Mouse (Mus musculus) liver, embryonic 11.5 days (tissue): ENCODE data around the gene Rasl12. TPM values are rescaled to one million over a fixed set of nuclear protein-coding genes. Genes with fewer than 3 reads are reported as not detected.

Source experiments
- ATAC-seq: fragments of 200-750 bp; cut with Nextera tagmentation; replicated peaks from 2 replicates; pipeline ENCODE4 v1.8.0; 2017; ENCODE audit warnings: moderate number of reproducible peaks, mild to moderate bottlenecking, moderate TSS enrichment, moderate library complexity; ENCODE audit not compliant: low FRiP score
- DNase-seq: peaks from one replicate; pipeline ENCODE4 v3.0.0-alpha.2; 2017; ENCODE audit warnings: low spot score
- H3K27ac ChIP-seq: fragments of 300-500 bp; sonication (generic); 2 replicates; pipeline ENCODE4 v1.5.1; 2014; ENCODE audit warnings: mild to moderate bottlenecking, low read depth, low read length, control low read depth
- H3K27me3 ChIP-seq: fragments of 300-500 bp; sonication (generic); replicated peaks from 2 replicates; pipeline ENCODE4 v1.6.1; 2014; ENCODE audit warnings: low read length, mixed read lengths; ENCODE audit not compliant: control insufficient read depth, insufficient read depth
- H3K36me3 ChIP-seq: fragments of 300-500 bp; sonication (generic); 2 replicates; pipeline ENCODE4 v1.6.1; 2014; ENCODE audit warnings: mild to moderate bottlenecking, low read length, moderate library complexity, mixed read lengths; ENCODE audit not compliant: control insufficient read depth, insufficient read depth
- H3K4me1 ChIP-seq: fragments of 300-500 bp; sonication (generic); replicated peaks from 2 replicates; pipeline ENCODE4 v1.6.1; 2014; ENCODE audit warnings: low read length, mixed read lengths; ENCODE audit not compliant: control insufficient read depth, insufficient read depth
- H3K4me2 ChIP-seq: fragments of 300-500 bp; sonication (generic); 2 replicates; pipeline ENCODE4 v1.6.1; 2014; ENCODE audit warnings: mild to moderate bottlenecking, control low read depth, moderate library complexity
- H3K4me3 ChIP-seq: fragments of 300-500 bp; sonication (generic); 2 replicates; pipeline ENCODE4 v1.5.1; 2014; ENCODE audit warnings: low read depth, low read length, control low read depth
- H3K9ac ChIP-seq: fragments of 300-500 bp; sonication (generic); 2 replicates; pipeline ENCODE4 v1.6.1; 2014; ENCODE audit warnings: low read depth, low read length, control low read depth
- H3K9me3 ChIP-seq: fragments of 300-500 bp; sonication (generic); 2 replicates; pipeline ENCODE4 v1.6.1; 2016; ENCODE audit warnings: low read length, inconsistent platforms, mixed read lengths; ENCODE audit not compliant: control insufficient read depth
- WGBS: fragments of 180-500 bp; shearing (Covaris S2); extraction: QIAGEN DNeasy Blood & Tissue Kit; methylation state at CpG from one replicate; pipeline ENCODE4 v1.1.7; 2014; 5-methylcytosine and 5-hydroxymethylcytosine counted together
- polyA plus RNA-seq: library from polyadenylated mRNA; unstranded; fragments of >200 nt; fragmentation: Nextera tagmentation; extraction: Ambion mirVana; gene quantifications from 2 replicates; pipeline ENCODE4 v1.2.1, GENCODE M21; 2014

The Rasl12 gene
- polyA plus RNA-seq, 1 experiment from 2014 or later = 1.4 TPM

GRCm38 (mm10) chr9:65386373-65387140 lies 11.7 kb upstream of the Rasl12 start:
- peaks cover 31% of the 10 kb centered on the region for H3K27me3 ChIP-seq
- whole genome bisulfite sequencing = 33% methylated on average over 8 of the region's 8 CpGs
- DNase-seq = peak; percentile 38
- ATAC-seq = no peak
- no peaks in the 10 kb centered on the region for H3K36me3 ChIP-seq
- H3K4me3 ChIP-seq = no peak overlapping the region
- H3K4me1 ChIP-seq = no peaks in the 10 kb centered on the region
- H3K4me2 ChIP-seq = no peak overlapping the region
- no peak overlapping the region for H3K27ac ChIP-seq
- no peaks in the 10 kb centered on the region for H3K9me3 ChIP-seq
- H3K9ac ChIP-seq = no peak overlapping the region

- Histone ChIP-seq H3K9ac (no peak overlapping the region; the same call in 1 of the 2 replicates), H3K27ac (no peak overlapping the region), H3K9me3 (no peaks in the 10 kb centered on the region), H3K4me2 (peak overlapping the region; percentile 57), H3K4me1 (no peaks in the 10 kb centered on the region), H3K4me3 (peak overlapping the region; percentile 44), H3K36me3 (no peaks in the 10 kb centered on the region), H3K27me3 (peaks cover 50% of the 10 kb centered on the region)
- DNase-seq (peak; percentile 40), ATAC-seq (no peak)
- 14% methylated on average over 96 of the region's 96 CpGs for WGBS
Observed at GRCm38 (mm10) chr9:65390752-65391612, 7.3 kb upstream of the Rasl12 start.

GRCm38 (mm10) chr9:65391613-65391964 lies 6.7 kb upstream of the Rasl12 start, which contains the start of gene Kbtbd13:
TSS of gene Kbtbd13 (minus strand) at chr9:65391652.
- Histone ChIP-seq H3K27me3 (peaks cover 50% of the 10 kb centered on the region), H3K9ac (no peak within 1 kb of the TSS; the same call in 1 of the 2 replicates)

GRCm38 (mm10) chr9:65392638-65393364 lies 5.5 kb upstream of the Rasl12 start:
- ATAC-seq (no peak), DNase-seq (peak; percentile 58)
- Histone ChIP-seq H3K4me2 (no peak overlapping the region), H3K4me1 (no peaks in the 10 kb centered on the region), H3K27me3 (peaks cover 50% of the 10 kb centered on the region), H3K9ac (no peak overlapping the region), H3K27ac (no peak overlapping the region), H3K36me3 (no peaks in the 10 kb centered on the region), H3K9me3 (no peaks in the 10 kb centered on the region), H3K4me3 (no peak overlapping the region)
- 28% methylated on average over 6 of the region's 6 CpGs for WGBS

More at GRCm38 (mm10) chr9:65391613-65391964, 6.7 kb upstream of the Rasl12 start, which contains the start of gene Kbtbd13:
- Histone ChIP-seq H3K9me3 (no peaks in the 10 kb centered on the region), H3K27ac (no peak within 1 kb of the TSS), H3K4me3 (peak within 1 kb of the TSS; percentile 44), H3K4me2 (peak within 1 kb of the TSS; percentile 57), H3K4me1 (no peaks in the 10 kb centered on the region), H3K36me3 (no peaks in the 10 kb centered on the region)
- no peak for DNase-seq
- 45% methylated on average over 8 of the region's 8 CpGs for WGBS
- no peak for ATAC-seq

- Histone ChIP-seq H3K4me2 (no peak overlapping the region), H3K4me3 (no peak overlapping the region), H3K9me3 (no peaks in the 10 kb centered on the region), H3K27me3 (peaks cover 50% of the 10 kb centered on the region), H3K27ac (no peak overlapping the region), H3K36me3 (no peaks in the 10 kb centered on the region), H3K9ac (no peak overlapping the region), H3K4me1 (peaks cover 2% of the 10 kb centered on the region; the same call in 1 of the 2 replicates)
- DNase-seq (no peak), ATAC-seq (no peak)
- 50% methylated on average over 2 of the region's 2 CpGs for WGBS
Observed at GRCm38 (mm10) chr9:65393606-65394005, 4.7 kb upstream of the Rasl12 start.

- peaks cover 43% of the 10 kb centered on the region for H3K27me3 ChIP-seq
- no peak overlapping the region for H3K4me2 ChIP-seq
- ATAC-seq (no peak), DNase-seq (no peak)
- H3K9ac ChIP-seq = no peak overlapping the region
- H3K4me3 ChIP-seq = no peak overlapping the region
- no peaks in the 10 kb centered on the region for H3K36me3 ChIP-seq
- peaks cover 3% of the 10 kb centered on the region; the same call in 1 of the 2 replicates for H3K4me1 ChIP-seq
- no peak overlapping the region for H3K27ac ChIP-seq
- no peaks in the 10 kb centered on the region for H3K9me3 ChIP-seq
- 69% methylated on average over 2 of the region's 2 CpGs for WGBS
Observed at GRCm38 (mm10) chr9:65394360-65394759, 3.9 kb upstream of the Rasl12 start.

GRCm38 (mm10) chr9:65399934-65400333 lies 1.6 kb downstream of the Rasl12 start:
- Histone ChIP-seq H3K4me3 (no peak overlapping the region), H3K27ac (no peak overlapping the region), H3K9ac (no peak overlapping the region), H3K27me3 (no peaks in the 10 kb centered on the region), H3K9me3 (no peaks in the 10 kb centered on the region), H3K36me3 (no peaks in the 10 kb centered on the region), H3K4me2 (no peak overlapping the region), H3K4me1 (peaks cover 3% of the 10 kb centered on the region; the same call in 1 of the 2 replicates)
- no peak for DNase-seq
- no peak for ATAC-seq
- WGBS = 87% methylated on average over 6 of the region's 6 CpGs
